Mouse (Mus musculus): Measurements from ENCODE around the gene Camkmt.
A peak's percentile ranks its signal among the peaks of the same experiment; 100 is the strongest.

Camkmt gene

DNA sequence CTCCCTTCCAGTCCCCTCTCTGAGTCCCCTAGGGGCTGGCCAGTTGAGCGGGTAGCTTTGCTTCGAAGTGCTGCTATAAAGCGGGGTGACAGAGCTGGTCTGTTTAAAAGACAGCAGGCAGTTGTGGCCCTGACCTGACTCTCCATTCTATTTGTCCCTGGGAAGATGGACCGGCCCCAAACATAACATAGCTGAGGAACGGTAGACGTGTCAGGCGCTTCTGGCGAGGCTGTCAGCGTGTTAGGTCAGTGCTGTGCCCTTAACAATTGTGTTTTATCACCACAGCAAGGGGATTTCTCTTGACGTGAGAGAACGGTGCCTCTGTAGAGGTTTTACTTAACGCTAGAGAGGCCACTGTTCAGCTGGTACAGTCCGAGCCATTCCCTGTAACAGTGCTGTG, 86.9 kb downstream of the Camkmt start:
- no peak for DNase-seq

DNA sequence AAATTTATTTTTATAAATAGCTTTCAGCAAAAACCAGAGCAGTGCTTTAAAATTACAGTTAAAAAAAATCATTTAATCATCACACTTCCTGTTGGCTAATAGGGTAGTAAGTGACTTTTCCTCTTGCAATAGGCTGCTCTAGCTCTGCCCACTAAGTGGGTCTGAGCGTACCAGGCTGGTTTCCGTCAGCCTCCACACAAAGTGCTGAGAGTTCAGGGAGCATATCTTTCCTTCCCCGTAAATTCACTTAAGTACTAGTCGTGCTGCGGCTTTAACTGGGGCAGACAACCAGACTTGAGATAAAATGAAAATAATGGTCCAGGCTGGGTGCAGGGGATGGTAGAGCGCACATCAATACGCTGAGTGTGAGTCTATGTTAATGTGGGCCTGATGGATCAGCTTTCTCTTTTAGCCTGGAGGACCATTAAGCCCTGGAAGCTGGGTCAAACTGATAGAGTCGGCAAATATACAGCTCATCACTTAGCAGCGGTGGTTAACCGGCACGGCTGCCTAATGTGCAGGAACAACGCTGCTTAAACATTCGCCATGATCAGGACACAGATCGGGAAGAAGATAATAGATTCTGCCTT, 90.2 kb downstream of the Camkmt start:
- DNase-seq = no peak

DNA sequence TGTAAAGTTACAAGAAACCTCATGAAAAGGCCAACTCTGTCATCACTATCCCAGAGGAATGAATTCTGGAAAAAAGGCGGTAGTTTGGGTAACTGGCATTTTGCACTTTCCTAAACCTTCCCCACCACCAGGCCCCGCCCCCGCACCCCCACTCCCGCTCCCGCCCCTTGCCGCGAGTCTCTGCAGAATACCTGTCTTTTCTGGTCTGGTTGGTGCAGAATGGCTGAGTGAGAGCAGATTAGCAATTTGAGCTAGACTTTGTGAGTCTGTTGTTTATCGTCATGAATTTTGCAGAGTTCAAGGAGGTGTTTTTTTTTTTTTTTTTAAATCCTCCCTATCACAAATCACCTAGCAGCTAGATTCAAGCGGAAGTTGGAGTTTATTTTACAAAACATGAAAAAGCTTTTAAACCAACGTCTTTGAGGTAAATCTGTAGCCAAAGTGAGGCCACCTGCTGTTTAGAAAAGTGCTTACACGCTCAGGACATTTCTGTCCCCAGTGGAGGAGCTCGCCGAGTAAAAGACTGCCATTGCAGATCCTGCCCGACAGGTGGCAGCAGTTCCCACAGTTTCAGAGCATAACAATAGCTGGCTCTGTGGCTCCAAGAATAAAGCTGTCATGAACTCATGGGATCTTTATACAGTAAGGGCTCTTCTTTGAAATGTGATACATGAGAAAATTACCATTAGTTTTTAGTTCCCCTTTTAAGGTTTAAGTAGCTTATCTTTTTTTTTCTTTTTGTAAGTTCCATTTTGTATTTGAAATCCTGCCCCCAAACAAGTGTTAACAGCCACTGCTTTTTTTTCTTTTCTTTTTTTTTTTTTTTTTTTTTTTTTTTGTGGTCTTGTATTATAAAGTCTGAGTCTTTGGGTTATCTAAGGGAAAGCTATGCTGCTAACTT, 99.1 kb downstream of the Camkmt start:
- DNase-seq = peak; percentile 90

DNA sequence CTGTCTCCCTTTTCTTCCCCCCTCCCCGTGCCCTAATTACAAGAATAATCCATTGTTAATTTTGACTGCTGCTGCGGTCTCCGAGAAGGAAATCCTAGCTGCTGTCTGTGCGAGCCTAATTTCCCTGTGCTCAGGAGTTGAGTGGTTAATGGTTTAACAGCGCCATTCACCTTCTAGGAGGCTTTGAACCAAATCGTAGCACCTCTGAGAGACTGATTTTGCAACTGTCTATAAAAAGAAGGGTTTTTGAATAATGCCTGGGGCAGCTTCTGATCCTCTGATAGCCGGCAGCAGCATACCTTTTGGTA, 99.7 kb downstream of the Camkmt start:
- peak; percentile 38 for DNase-seq

DNA sequence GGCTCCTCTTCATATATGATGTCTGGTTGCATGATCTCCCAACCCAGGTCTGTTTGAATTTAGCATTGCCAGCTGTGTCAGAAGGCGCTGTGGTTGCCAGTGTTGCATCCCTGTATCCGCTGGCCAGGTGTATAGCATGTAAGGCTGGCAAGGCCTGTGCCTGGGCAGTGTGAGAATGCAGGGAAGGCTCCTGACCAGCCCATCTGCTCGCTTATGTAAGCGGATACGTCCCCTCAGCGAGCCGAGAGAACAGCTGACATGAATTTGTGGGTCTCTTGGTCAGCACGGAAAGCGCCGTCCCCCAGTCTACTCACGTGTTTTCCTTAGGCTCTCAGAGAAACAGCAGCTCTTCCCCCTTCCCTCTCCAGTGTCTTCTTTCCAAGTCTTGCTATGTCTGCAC, 102.9 kb downstream of the Camkmt start:
- DNase-seq = peak; percentile 7

DNA sequence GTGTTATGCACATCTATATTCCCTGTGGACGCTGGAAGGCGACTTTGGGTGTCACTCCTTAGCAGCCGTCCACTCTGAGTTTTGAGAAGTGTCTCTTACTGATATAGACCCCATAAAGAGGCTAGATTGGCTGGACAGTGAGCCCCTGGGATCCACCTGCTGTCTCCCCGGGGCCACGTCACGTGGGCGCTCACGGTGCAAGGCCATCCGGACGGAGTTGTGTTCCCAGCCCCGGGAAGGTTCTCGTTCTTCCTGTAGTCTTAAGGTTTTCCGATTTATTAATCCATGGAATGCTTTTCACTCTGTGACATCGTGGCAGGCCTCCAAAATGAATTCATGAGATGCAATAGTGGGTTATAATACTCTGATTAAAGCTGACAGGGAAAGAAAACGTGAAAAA, 108.4 kb downstream of the Camkmt start:
- no peak for DNase-seq

DNA sequence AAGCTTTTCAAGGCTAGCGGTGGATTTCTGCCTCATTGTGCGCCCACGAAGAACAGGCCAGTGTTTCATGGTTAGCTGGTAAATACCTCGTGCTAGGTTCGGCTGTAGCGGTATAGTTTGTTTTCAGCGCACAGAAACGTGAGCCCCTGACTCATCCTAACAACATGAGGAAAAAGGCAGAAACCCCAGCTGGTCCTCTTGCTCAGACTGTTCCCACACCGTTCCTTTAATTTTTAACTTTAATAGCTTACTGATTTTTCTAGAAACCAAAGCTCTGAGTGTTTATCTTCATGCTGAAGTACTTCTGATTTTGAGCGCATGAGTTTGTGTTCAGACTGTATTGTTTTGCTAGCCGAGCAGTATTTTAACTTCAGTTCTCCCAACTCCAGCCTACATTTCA, 109.0 kb downstream of the Camkmt start:
- peak; percentile 22 for DNase-seq

DNA sequence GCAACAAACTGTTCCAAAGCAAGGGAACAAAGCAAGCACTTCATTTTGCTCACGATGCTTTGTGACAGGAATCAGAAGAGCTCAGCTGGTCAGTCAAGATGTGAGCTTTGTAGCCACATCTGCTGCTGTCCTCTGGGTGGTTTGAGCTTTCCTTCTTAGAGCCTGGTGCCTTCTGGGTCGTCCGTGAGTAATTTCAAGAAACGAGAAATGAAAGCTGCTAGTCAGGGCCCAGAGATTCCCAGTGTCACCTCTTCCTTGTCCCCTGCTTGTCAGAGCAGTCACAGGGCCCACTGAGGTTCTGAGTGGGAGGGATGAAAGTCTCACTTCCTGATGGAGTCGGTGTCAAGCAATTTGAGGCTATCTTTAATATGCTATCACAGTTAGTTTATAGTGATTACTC, 127.7 kb downstream of the Camkmt start:
- DNase-seq = no peak

DNA sequence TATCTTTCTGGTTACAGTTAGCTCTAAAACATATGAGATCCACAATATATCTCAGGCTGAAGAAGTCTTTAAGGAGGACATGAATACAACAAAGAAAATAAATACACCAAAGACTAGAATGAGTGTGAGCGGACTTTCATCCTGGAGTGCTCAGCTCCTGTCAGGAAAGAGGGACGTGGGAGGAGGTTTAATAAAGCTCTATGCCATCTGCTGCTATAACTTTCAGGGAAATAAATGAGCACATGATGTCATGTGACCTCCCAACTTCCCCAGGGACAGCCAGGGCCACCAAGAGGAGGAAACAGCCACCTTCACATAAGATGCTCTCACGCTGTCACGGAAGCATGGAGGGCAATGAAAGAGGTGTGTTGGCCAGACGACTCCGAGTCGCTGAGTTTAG, 151.8 kb downstream of the Camkmt start:
- DNase-seq = no peak

DNA sequence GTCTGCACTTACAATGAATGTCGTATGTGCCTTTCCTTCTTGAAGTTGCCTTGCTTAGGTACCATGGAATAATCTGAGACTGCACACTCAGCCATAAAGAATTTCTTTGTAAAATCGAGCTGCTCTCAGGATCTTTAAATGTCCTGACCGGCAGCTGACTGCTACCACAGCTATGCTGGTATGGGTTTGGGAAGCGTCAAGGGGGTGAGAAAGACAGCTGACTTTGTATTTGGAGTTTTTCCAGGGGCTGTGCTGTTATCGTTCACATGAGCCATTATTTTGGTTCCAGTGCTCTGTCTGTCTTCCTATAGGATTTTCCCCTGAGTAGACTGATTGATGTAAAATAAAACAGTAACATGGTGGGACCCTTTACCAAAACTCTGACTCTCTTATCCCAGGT, 158.6 kb downstream of the Camkmt start:
- DNase-seq = no peak

DNA sequence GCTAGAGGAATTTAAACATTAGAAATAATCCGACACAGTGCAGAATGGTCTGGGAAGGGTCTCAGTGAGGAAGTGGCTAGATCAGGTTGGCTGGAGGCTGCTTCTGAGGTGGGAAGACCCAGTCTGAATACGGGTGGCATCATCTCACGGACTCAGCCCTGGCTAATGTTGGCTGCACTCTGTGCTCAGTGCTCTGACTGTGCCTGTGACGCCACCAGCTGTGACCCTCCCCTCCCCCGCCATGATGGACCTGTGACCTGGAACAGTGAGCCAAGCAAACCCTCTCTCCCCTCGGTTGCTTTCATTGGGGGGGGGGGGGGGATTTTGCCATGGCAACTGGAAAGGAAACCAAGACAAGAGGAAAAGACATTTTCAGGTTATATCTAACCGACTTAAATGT, 159.4 kb downstream of the Camkmt start:
- peak; percentile 3 for DNase-seq

DNA sequence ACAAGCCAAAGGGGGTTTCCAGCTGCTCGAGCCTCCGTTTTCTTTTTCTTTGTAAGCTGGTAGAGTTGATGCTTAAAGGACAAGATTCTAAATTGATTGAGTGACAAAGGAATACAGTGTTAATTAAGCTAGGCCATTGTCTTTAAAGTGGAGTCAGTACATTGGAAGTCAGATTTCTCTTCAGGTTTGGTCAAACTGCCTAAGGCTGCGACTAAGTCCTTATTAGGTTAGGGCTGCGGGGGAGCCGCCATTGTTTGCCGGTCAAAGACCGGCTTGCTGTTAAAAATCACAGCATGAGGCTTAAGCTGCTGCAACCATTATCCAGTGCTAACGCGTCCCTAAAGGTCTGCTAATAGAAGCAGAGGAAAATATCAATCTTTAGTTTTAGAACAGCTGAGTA, 166.6 kb downstream of the Camkmt start:
- DNase-seq = no peak

DNA sequence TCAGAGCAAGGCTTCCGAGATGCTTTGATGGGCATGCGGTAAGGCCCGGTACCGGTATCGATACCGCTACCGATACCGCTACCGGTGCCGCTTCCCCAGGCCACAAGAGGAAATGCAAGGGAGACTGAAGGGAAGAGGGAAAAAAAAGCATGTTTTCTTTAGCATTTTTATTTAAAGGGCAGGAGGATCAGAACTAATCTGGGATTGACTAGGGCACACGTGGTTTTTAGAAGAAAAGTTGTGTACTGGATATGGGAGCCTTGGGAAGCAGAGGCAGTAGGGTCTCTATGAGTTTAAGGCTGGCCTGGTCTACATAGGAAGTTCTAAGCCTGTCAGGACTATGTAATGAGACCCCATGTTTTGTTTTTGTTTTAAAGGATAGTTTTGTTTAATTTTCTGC, 167.0 kb downstream of the Camkmt start:
- no peak for DNase-seq

DNA sequence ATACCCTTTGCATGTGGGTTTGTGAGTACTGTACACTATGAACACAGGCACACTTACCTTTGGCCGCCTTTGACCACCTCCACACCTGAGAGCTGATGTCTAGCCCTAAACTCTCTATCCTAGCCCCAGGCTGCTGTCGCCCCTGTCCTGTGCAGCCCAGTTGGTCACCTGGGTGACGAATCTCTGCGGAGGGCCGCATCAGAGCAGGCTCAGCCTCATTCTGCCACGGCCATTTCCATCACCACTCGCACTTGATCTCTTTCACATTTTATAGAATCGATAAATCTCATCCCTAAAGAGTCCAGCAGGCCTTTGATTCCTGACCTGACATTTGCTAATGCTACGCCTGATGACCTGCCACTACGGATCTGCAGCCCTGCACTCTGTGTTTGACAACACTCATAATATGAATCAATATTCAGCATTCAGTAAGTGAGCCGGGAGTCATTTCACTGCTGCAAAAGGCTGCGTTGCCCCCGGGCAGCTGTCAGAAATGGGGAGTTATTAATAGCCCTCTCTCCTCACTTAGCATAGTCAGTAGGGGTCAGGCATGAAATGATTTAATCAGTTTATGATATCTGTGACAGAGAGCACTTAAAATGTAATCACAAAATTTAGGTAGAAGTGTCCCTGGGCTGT, 168.5 kb downstream of the Camkmt start:
- DNase-seq = no peak

DNA sequence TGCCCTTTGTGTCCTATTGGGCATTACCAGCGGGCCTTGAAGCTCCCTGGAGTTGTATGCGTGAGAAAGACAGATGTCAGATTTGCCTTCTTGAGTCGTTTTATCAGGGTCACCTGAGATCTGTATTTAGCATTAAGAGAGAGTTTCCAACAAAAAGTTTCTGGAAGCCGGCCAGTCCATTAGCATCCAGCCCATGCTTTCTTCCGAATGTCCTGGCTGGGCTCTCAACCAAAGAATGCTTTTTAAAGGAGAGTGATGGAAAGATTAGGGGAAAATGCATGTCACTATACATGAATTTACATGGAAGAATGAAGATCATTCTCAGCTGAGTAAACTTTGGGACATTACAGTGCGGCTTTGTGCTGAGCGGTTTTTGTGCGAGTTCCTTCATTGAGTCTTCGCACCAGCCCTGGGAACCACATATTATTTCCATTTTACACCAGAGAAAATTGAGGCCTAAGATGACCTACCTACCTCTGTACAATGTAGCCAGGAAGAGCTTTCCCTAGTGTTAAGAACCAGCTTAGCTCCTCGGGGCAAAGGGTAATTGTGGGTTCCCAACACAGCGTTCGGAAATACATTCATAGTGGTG, 176.6 kb downstream of the Camkmt start:
- DNase-seq = no peak

DNA sequence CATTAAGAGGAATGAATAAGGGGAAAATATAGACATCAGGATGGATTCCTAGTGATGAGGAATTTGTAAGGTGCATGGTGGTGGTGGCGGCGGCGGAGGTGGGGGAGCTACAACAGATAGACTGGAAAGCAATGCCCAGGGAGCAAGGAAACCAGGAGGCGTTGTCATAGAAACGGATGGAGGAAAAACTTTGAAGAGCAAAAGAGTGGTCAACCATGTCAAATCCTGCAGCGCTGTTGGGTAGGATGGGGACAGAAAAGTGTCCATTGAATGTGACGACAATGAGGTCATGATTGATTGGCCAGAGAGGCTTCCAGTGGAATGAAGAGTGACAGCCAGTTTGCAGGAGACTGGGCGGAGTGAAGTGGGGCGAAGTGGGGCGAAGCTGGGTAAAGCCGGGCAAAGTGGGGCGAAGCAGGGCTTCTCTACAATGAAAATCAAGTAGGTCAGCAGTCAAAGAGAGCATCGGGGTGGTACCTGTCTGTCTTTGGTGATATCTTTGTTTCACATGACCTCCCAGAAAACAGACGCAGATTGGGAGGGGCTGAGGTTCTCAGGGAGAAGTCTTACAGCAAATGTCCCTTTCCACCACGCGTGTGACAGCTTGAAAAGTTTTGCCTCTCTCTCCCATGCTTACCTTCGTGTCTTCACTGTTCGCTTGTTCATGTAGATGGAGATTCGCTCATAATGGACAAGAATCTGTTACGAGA, 181.3 kb downstream of the Camkmt start:
- no peak for DNase-seq

DNA sequence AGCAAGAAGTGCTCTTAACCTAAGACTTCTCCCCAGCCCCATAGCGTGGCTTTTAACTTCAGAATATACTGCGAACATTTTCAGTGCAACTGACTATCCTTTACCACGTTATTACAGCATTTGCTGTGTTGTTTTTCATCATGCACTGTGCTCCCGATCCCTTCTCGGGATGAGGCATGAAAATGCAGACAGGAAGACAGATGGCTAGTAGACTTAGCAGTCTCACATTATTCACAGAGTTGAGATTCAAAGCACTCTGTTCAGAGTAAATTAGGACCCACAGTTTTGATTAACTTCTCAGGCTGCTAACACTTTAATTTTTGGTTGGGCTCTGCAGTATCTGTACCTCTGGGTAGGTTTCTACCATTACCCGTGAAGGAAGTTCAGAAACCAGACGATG, 189.4 kb downstream of the Camkmt start:
- DNase-seq = no peak

DNA sequence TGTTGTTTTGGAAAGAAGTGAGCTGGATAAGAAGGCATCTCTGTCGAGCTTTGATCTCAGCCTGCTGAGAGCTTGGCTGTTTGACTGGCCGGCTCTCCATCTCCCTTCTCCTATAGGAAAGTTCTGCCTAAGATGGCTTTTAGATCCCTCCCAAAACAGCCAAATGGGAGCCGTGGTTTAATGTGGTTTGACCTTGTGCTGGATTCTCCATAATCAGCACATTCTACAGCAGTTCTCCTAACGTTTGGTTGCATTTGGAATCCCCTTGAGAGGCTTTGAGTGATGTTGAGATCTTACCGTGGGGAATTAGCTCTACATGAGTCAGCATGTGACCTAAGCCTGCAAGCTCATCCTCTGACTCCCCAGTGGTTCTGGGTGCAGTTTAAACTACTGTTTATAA, 192.1 kb downstream of the Camkmt start:
- no peak for DNase-seq

DNA sequence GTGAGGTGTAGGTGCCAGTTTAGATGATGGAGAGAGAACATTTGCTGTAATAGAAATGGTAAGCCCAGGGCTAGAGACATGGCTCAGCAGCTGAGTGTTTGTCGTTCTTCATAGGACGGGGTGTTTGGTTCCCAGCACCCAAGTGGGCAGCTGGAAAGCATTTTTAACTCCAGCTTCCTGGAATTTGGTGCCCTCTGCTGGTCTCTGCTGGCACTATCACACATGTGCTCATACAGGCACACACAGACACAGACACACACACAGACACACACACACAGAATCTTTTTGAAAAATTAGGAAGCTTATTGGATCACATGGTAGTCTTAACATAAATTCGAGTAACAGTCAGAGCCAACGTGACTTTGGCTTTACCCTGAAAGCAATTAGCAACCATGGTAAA, 200.8 kb downstream of the Camkmt start:
- no peak for DNase-seq

DNA sequence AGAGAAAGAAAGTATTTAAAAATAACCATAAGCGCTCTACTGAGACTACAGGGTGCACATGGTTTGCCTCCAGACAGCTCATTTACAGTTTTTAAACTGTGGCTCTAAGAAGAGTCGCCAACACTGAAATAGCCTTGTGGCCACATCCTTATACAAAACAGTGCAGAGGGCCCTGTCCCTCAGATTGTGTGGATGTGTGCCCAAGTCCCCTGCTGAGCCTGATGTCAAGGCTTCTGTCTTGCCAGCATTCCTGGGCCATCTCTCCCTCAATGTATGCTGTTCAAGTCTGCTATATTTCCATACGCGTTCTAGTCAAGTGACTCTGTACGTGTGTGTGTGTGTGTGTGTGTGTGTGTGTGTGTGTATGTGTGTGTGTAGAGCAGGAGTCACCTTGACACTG, 201.2 kb downstream of the Camkmt start:
- no peak for DNase-seq

DNA sequence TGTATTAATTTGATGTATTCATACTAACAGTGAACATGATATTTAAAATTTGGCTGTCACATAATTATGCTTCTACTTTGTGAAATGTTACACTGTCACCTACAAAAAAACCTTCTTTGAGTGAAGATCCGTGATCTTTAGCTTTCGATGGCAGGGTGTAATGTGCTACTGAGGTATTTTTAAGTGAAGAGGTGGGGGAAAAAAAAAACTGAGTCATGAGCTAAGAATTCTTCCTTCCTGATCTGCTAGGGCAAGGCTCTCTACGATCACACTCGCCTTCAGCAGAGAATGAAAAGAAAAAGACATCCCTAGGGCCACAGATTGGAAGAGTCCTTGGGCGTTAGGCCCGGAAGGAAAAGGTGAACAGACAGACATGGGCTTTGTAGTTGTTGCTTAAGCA, 201.9 kb downstream of the Camkmt start:
- DNase-seq = no peak

DNA sequence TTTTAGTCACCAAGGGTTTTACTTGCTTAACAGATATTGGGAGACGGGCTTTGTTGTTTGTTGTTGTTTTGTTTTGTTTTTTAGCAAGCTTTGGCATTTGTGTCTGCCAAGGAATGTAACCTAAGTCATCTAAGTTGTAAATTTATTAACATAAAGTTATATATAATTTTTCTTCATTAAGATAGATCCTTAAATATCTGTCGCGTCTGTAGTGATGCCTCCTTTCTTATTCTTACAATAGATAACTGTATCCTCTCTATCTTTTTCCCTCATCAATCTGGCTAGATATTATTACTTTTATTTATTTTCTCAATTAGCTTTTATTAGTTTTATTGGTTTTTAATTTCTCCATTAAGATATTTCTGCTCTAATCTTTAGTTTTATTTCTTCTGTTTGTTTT, 213.3 kb downstream of the Camkmt start:
- no peak for DNase-seq

DNA sequence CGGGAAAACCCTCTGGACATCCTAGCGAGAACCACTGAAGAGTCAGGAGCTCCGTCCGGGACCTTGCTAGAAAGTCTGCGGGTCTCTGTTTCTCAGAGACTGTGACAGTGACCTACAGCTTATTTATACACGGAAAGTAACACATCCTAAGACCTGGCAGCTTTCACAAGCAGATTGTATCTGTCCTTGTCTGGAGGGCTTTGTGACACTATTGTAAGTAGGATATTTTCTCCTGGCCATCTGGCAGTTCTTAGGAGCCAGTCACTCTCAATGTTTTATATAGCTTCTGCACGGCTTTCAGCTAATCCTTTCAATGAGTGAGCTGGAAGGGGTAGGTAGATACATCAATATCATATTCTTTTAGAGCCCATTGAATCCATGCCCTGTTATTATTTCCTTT, 218.2 kb downstream of the Camkmt start:
- no peak for DNase-seq

Measured in kidney, postnatal 14 days (tissue).